Mouse (Mus musculus) myocyte (in vitro differentiated cells): ENCODE data around the gene Ppp2r5b.

ENCODE experiments used
- CEBPB ChIP-seq: IDR thresholded peaks from 2 replicates; pipeline ENCODE4 v1.6.1; 2011; ENCODE audit warnings: mild to moderate bottlenecking, moderate library complexity; ENCODE audit not compliant: poor library complexity, insufficient read depth, severe bottlenecking
- E2F4 ChIP-seq: IDR thresholded peaks from one replicate; pipeline ENCODE4 v1.6.1; 2011; ENCODE audit warnings: mild to moderate bottlenecking, control low read depth, moderate library complexity; ENCODE audit not compliant: insufficient read depth
- MAX ChIP-seq: IDR thresholded peaks from one replicate; pipeline ENCODE4 v1.6.1; 2011; ENCODE audit warnings: low read depth, mild to moderate bottlenecking, control low read depth
- MYOD1 ChIP-seq, 3 experiments: IDR thresholded peaks; one replicate each; pipeline ENCODE4 v1.6.1; 2011; ENCODE audit warnings: control low read depth in 2 of 3, low read depth in 2 of 3, mild to moderate bottlenecking in 2 of 3, moderate library complexity in 1 of 3; ENCODE audit not compliant: insufficient read length in 2 of 3, control insufficient read depth in 1 of 3
- POLR2A ChIP-seq: IDR thresholded peaks from one replicate; pipeline ENCODE4 v1.6.1; 2011; ENCODE audit warnings: low read depth, mild to moderate bottlenecking, control low read depth, moderate library complexity; ENCODE audit not compliant: insufficient read length
- POLR2AphosphoS2 ChIP-seq: IDR thresholded peaks from one replicate; pipeline ENCODE4 v1.6.1; 2011; ENCODE audit warnings: low read depth, control low read depth; ENCODE audit not compliant: insufficient read length
- REST ChIP-seq: IDR thresholded peaks from one replicate; pipeline ENCODE4 v1.6.1; 2011; ENCODE audit warnings: mild to moderate bottlenecking, control low read depth, moderate library complexity; ENCODE audit not compliant: insufficient read depth, insufficient read length
- TCF12 ChIP-seq: IDR thresholded peaks from one replicate; pipeline ENCODE4 v1.6.1; 2011; ENCODE audit warnings: mild to moderate bottlenecking, control low read depth; ENCODE audit not compliant: poor library complexity, insufficient read depth, severe bottlenecking
- USF1 ChIP-seq: IDR thresholded peaks from one replicate; pipeline ENCODE4 v1.6.1; 2011; ENCODE audit warnings: low read depth, mild to moderate bottlenecking, control low read depth, moderate library complexity

DNA sequence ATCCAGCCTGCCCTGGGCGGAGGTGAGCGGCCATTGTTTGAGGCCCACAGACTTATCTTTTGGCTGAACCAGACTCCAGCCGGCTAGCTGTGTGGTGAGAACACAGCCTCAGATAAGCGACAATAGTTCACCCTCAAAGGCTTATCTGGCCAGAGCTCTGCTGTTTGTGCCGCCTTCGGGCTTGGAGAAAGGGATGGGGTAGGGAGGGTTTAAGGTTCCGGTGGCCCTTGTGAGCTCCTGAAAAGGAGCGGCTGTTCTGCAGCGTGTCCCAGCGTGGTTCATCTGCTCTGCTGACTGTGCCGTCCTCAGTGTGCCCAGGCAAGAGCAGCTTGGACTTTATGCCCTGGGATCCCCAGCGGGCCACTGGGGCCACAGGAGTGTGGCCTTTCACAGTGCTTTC, 48.8 kb upstream of the Ppp2r5b start:
- TF ChIP-seq POLR2A (no peak), USF1 (no peak), MAX (no peak), CEBPB (no peak), POLR2AphosphoS2 (no peak), REST (no peak), E2F4 (no peak), TCF12 (no peak), MYOD1 (IDR thresholded peaks at IDR 0.05; ENCODE audit: control insufficient read depth in 1 of 3, insufficient read length in 2 of 3, low read depth in 2 of 3) (no peak)
